Mouse (Mus musculus) CD4-positive helper T cell, adult 2 months (primary cell): Measurements from ENCODE around the gene Crebl2.

Experiments used
- DNase-seq: peaks from one replicate; pipeline ENCODE4 v3.0.0-alpha.2; 2012; ENCODE audit warnings: low read depth, missing footprints, low spot score

The Crebl2 gene

GRCm38 (mm10) chr6:134905811-134906210, 75.9 kb downstream of the Crebl2 start:
- DNase-seq, result no peak
